In genomic region chr13:83111503-83111902, GRCm38 (mm10) we compare ENCODE assay signal across 9 mouse cellular contexts.
DNase-seq lines count a peak whose midpoint lies in the region; ATAC-seq and TF ChIP-seq lines count a peak whose summit lies in the region.
"Had no signal": no experiment of that assay in that cellular context is flagged by ENCODE, and none has a peak within 500 bp of the region (broad histone marks: within the 10 kb centered on the region; RNA-seq: fewer than 3 reads in every experiment).

No protein-coding gene starts in this region.

- no peaks in the 10 kb centered on the region for H3K27me3 ChIP-seq in kidney, postnatal 0 days (ENCODE audit: insufficient read depth, low read length)
- H3K27me3 ChIP-seq in hindbrain, embryonic 12.5 days: no peaks in the 10 kb centered on the region
- no peaks in the 10 kb centered on the region for H3K27me3 ChIP-seq in intestine, postnatal 0 days (replicated peaks; ENCODE audit: control insufficient read depth, insufficient read depth, low read length)
- H3K27me3 ChIP-seq in stomach, postnatal 0 days (ENCODE audit: control insufficient read depth, insufficient read depth, low read length): no peaks in the 10 kb centered on the region

- TF ChIP-seq CTCF in kidney, postnatal 0 days (IDR thresholded peaks at IDR 0.05; ENCODE audit: low read depth): no peak
- TF ChIP-seq CTCF in intestine, postnatal 0 days (IDR thresholded peaks at IDR 0.05; ENCODE audit: low read depth): no peak
- TF ChIP-seq CTCF in stomach, postnatal 0 days (IDR thresholded peaks at IDR 0.05; ENCODE audit: low read depth): no peak

- WGBS in kidney, postnatal 0 days: 31% methylated on average over 2 of the region's 2 CpGs
- WGBS in hindbrain, embryonic 12.5 days: 0% methylated on average over 2 of the region's 2 CpGs
- WGBS in intestine, postnatal 0 days: 64% methylated on average over 2 of the region's 2 CpGs
- WGBS in stomach, postnatal 0 days: 56% methylated on average over 2 of the region's 2 CpGs

- no peaks in the 10 kb centered on the region for H3K9me3 ChIP-seq in kidney, postnatal 0 days (replicated peaks; ENCODE audit: low read length)
- no peaks in the 10 kb centered on the region for H3K9me3 ChIP-seq in hindbrain, embryonic 12.5 days (replicated peaks)
- H3K9me3 ChIP-seq in intestine, postnatal 0 days (ENCODE audit: control insufficient read depth): no peaks in the 10 kb centered on the region
- H3K9me3 ChIP-seq in stomach, postnatal 0 days (ENCODE audit: control insufficient read depth, low read length): no peaks in the 10 kb centered on the region
- H3K9me3 ChIP-seq: G1E had no signal

- no peak overlapping the region for H3K27ac ChIP-seq in kidney, postnatal 0 days
- no peak overlapping the region for H3K27ac ChIP-seq in hindbrain, embryonic 12.5 days
- H3K27ac ChIP-seq in intestine, postnatal 0 days (ENCODE audit: low read depth, low read length): no peak overlapping the region
- no peak overlapping the region for H3K27ac ChIP-seq in stomach, postnatal 0 days (replicated peaks)

- no peak for TF ChIP-seq EP300 in stomach, postnatal 0 days (optimal IDR thresholded peaks at IDR 0.05)

- H3K36me3 ChIP-seq in kidney, postnatal 0 days (ENCODE audit: insufficient read depth, low read length): no peaks in the 10 kb centered on the region
- no peaks in the 10 kb centered on the region for H3K36me3 ChIP-seq in hindbrain, embryonic 12.5 days
- H3K36me3 ChIP-seq in intestine, postnatal 0 days (ENCODE audit: control insufficient read depth, insufficient read depth): no peaks in the 10 kb centered on the region
- H3K36me3 ChIP-seq in stomach, postnatal 0 days (ENCODE audit: control insufficient read depth, insufficient read depth, low read length): no peaks in the 10 kb centered on the region
- H3K36me3 ChIP-seq: G1E had no signal

- H3K4me3 ChIP-seq in kidney, postnatal 0 days (replicated peaks; ENCODE audit: low read depth, low read length): no peak overlapping the region
- H3K4me3 ChIP-seq in hindbrain, embryonic 12.5 days: no peak overlapping the region
- H3K4me3 ChIP-seq in intestine, postnatal 0 days (ENCODE audit: low read depth, low read length): no peak overlapping the region
- no peak overlapping the region for H3K4me3 ChIP-seq in stomach, postnatal 0 days (ENCODE audit: low read depth, low read length)

- peak; percentile 72 for ATAC-seq in kidney, postnatal 0 days (replicated peaks; ENCODE audit: low FRiP score, low read depth)
- ATAC-seq in hindbrain, embryonic 12.5 days (ENCODE audit: low FRiP score): peak; percentile 87
- ATAC-seq in megakaryocyte progenitor cell, adult 5-6 weeks (replicated peaks; ENCODE audit: poor library complexity): peak; percentile 68
- ATAC-seq in intestine, postnatal 0 days: no peak
- no peak for ATAC-seq in stomach, postnatal 0 days (ENCODE audit: low FRiP score, low TSS enrichment)

- H3K9ac ChIP-seq in kidney, postnatal 0 days (ENCODE audit: low read depth, low read length): no peak overlapping the region
- no peak overlapping the region for H3K9ac ChIP-seq in hindbrain, embryonic 12.5 days
- no peak overlapping the region for H3K9ac ChIP-seq in intestine, postnatal 0 days (ENCODE audit: low read depth, low read length)
- H3K9ac ChIP-seq in stomach, postnatal 0 days (ENCODE audit: low read length): no peak overlapping the region

- no peaks in the 10 kb centered on the region for H3K4me1 ChIP-seq in kidney, postnatal 0 days (replicated peaks; ENCODE audit: insufficient read depth, low read length)
- peaks cover 5% of the 10 kb centered on the region; the same call in 1 of the 2 replicates for H3K4me1 ChIP-seq in hindbrain, embryonic 12.5 days
- no peaks in the 10 kb centered on the region for H3K4me1 ChIP-seq in intestine, postnatal 0 days (replicated peaks; ENCODE audit: control insufficient read depth, insufficient read depth, low read length)
- H3K4me1 ChIP-seq in stomach, postnatal 0 days (replicated peaks; ENCODE audit: control insufficient read depth, insufficient read depth): no peaks in the 10 kb centered on the region

- DNase-seq in kidney, postnatal 0 days (ENCODE audit: low spot score): peak; percentile 40
- no peak for DNase-seq in kidney, adult 9 months
- DNase-seq in cerebellum, adult 8-10 months: peak; percentile 13
- no peak for DNase-seq in thymus, postnatal 0 days (ENCODE audit: low spot score)
- no peak for DNase-seq in stomach, postnatal 0 days (ENCODE audit: low spot score)

- no peak overlapping the region for H3K4me2 ChIP-seq in kidney, postnatal 0 days (ENCODE audit: low read length)
- H3K4me2 ChIP-seq in hindbrain, embryonic 12.5 days (replicated peaks): no peak overlapping the region
- H3K4me2 ChIP-seq in intestine, postnatal 0 days (replicated peaks; ENCODE audit: low read depth): no peak overlapping the region
- H3K4me2 ChIP-seq in stomach, postnatal 0 days (replicated peaks; ENCODE audit: low read depth): no peak overlapping the region

Comparison
In these comparisons a context has a peak if more than half of its experiments do, and no peak if none do; other contexts are left out.
1. DNase-seq: peak in kidney, postnatal 0 days (single experiment) and cerebellum, adult 8-10 months (single experiment); none in kidney, adult 9 months (single experiment), thymus, postnatal 0 days (single experiment) and stomach, postnatal 0 days (single experiment).
2. ATAC-seq: peak in kidney, postnatal 0 days (single experiment), hindbrain, embryonic 12.5 days (single experiment) and megakaryocyte progenitor cell, adult 5-6 weeks (single experiment); none in intestine, postnatal 0 days (single experiment) and stomach, postnatal 0 days (single experiment).